Mouse (Mus musculus) thymus, adult 2 months (tissue): Measurements from ENCODE around the gene Olfr1013. TPM values are rescaled to one million over a fixed set of nuclear protein-coding genes. Genes with fewer than 3 reads are reported as not detected.

Source experiments
- DNase-seq: peaks from one replicate; pipeline ENCODE4 v3.0.0; 2021
- H3K27ac ChIP-seq: fragments of 200-500 bp; 2 replicates; pipeline ENCODE4 v1.5.1; 2012; ENCODE audit warnings: low read length, control low read depth; ENCODE audit not compliant: control insufficient read depth, insufficient read depth
- H3K27me3 ChIP-seq: fragments of 200-500 bp; 2 replicates; pipeline ENCODE4 v1.6.1; 2012; ENCODE audit warnings: mild to moderate bottlenecking, low read length, moderate library complexity, mixed read lengths; ENCODE audit not compliant: control insufficient read depth, insufficient read depth
- H3K36me3 ChIP-seq: fragments of 200-500 bp; 2 replicates; pipeline ENCODE4 v1.6.1; 2012; ENCODE audit warnings: mild to moderate bottlenecking, low read length, moderate library complexity; ENCODE audit not compliant: control insufficient read depth, insufficient read depth
- H3K4me1 ChIP-seq: fragments of 200-500 bp; replicated peaks from 2 replicates; pipeline ENCODE4 v1.6.1; 2012; ENCODE audit warnings: low read length; ENCODE audit not compliant: control insufficient read depth, insufficient read depth
- H3K4me3 ChIP-seq: fragments of 200-500 bp; 2 replicates; pipeline ENCODE4 v1.5.1; 2012; ENCODE audit warnings: mild to moderate bottlenecking, low read length, control low read depth, moderate library complexity; ENCODE audit not compliant: control insufficient read depth, insufficient read depth
- CTCF ChIP-seq: fragments of 200-500 bp; IDR thresholded peaks from 2 replicates; pipeline ENCODE4 v1.5.1; 2012; ENCODE audit warnings: mild to moderate bottlenecking, control low read depth, low read length, moderate library complexity, borderline replicate concordance; ENCODE audit not compliant: control insufficient read depth, poor library complexity, insufficient read depth; ENCODE audit errors: extremely low read depth
- POLR2A ChIP-seq: fragments of 200-500 bp; IDR thresholded peaks from 2 replicates; pipeline ENCODE4 v1.6.1; 2012; ENCODE audit warnings: mild to moderate bottlenecking, low read length, control low read depth, moderate library complexity; ENCODE audit not compliant: control insufficient read depth, poor library complexity, insufficient read depth; ENCODE audit errors: extremely low read depth
- whole genome bisulfite sequencing: fragments of 180-500 bp; shearing (Covaris S2); methylation state at CpG from one replicate; pipeline ENCODE4 v1.1.7; 2018; 5-methylcytosine and 5-hydroxymethylcytosine counted together
- polyA plus RNA-seq: library from polyadenylated mRNA; depleted of rRNA; stranded (reverse); fragments of >200 nt; gene quantifications from 2 replicates; pipeline ENCODE4 v1.2.3, GENCODE M21; 2012; rRNA removed

The Olfr1013 gene
- not detected in 2 replicates for polyA plus RNA-seq

GRCm38 (mm10) chr2:85766798-85767197 lies at the start of gene Olfr1013:
Gene Olfr1013 (plus strand): TSS chr2:85767098.
- H3K36me3 ChIP-seq: no peaks in the 10 kb centered on the region
- no peaks in the 10 kb centered on the region for H3K4me1 ChIP-seq
- no peak for DNase-seq
- H3K27me3 ChIP-seq: no peaks in the 10 kb centered on the region
- no peak for TF ChIP-seq POLR2A
- no peak for TF ChIP-seq CTCF
- H3K27ac ChIP-seq: no peak within 1 kb of the TSS
- no peak within 1 kb of the TSS for H3K4me3 ChIP-seq

- no peak for DNase-seq
- Histone ChIP-seq H3K4me1 (no peaks in the 10 kb centered on the region), H3K36me3 (no peaks in the 10 kb centered on the region), H3K4me3 (no peak overlapping the region), H3K27me3 (no peaks in the 10 kb centered on the region), H3K27ac (no peak overlapping the region)
- TF ChIP-seq POLR2A: no peak
- no peak for TF ChIP-seq CTCF
- WGBS: 15% methylated on average over 3 of the region's 3 CpGs
Measured at GRCm38 (mm10) chr2:85725793-85726192, 41.1 kb upstream of the Olfr1013 start.

GRCm38 (mm10) chr2:85753822-85754221 lies 13.1 kb upstream of the Olfr1013 start:
- DNase-seq: no peak
- H3K27ac ChIP-seq: no peak overlapping the region
- TF ChIP-seq CTCF (no peak), POLR2A (no peak)
- H3K36me3 ChIP-seq: no peaks in the 10 kb centered on the region
- H3K27me3 ChIP-seq: no peaks in the 10 kb centered on the region
- H3K4me1 ChIP-seq: no peaks in the 10 kb centered on the region
- no peak overlapping the region for H3K4me3 ChIP-seq
- 89% methylated on average over 4 of the region's 4 CpGs for WGBS

- H3K4me3 ChIP-seq: no peak within 1 kb of the TSS
- 78% methylated on average over 1 of the region's 1 CpGs for WGBS
- H3K27me3 ChIP-seq: no peaks in the 10 kb centered on the region
- H3K4me1 ChIP-seq: no peaks in the 10 kb centered on the region
- no peak for DNase-seq
- TF ChIP-seq POLR2A (no peak), CTCF (no peak)
- no peak within 1 kb of the TSS for H3K27ac ChIP-seq
- H3K36me3 ChIP-seq: no peaks in the 10 kb centered on the region
Measured at GRCm38 (mm10) chr2:85762666-85763065, 4.2 kb upstream of the Olfr1013 start, which contains the start of gene Olfr1012. Gene Olfr1012 (minus strand): TSS chr2:85762766.

GRCm38 (mm10) chr2:85772413-85772812 lies 5.5 kb downstream of the Olfr1013 start, which contains the start of gene Olfr1014:
Gene Olfr1014 (plus strand): TSS chr2:85772713.
- Histone ChIP-seq H3K4me3 (no peak within 1 kb of the TSS), H3K27ac (no peak within 1 kb of the TSS), H3K36me3 (no peaks in the 10 kb centered on the region), H3K4me1 (no peaks in the 10 kb centered on the region), H3K27me3 (no peaks in the 10 kb centered on the region)
- no peak for TF ChIP-seq CTCF
- TF ChIP-seq POLR2A: no peak
- no peak for DNase-seq

- H3K4me3 ChIP-seq: no peak within 1 kb of the TSS
- H3K27me3 ChIP-seq: no peaks in the 10 kb centered on the region
- no peak within 1 kb of the TSS for H3K27ac ChIP-seq
- H3K36me3 ChIP-seq: no peaks in the 10 kb centered on the region
- TF ChIP-seq CTCF (no peak), POLR2A (no peak)
- no peaks in the 10 kb centered on the region for H3K4me1 ChIP-seq
- no peak for DNase-seq
Measured at GRCm38 (mm10) chr2:85781717-85782116, 14.8 kb downstream of the Olfr1013 start, which contains the start of gene Olfr1015. Gene Olfr1015 (plus strand): TSS chr2:85782017.

- no peaks in the 10 kb centered on the region for H3K27me3 ChIP-seq
- no peak for DNase-seq
- no peak overlapping the region for H3K27ac ChIP-seq
- no peaks in the 10 kb centered on the region for H3K4me1 ChIP-seq
- 85% methylated on average over 2 of the region's 2 CpGs for WGBS
- no peaks in the 10 kb centered on the region for H3K36me3 ChIP-seq
- H3K4me3 ChIP-seq: no peak overlapping the region
- no peak for TF ChIP-seq POLR2A
- TF ChIP-seq CTCF: no peak
Measured at GRCm38 (mm10) chr2:85792331-85792730, 25.4 kb downstream of the Olfr1013 start.
